Mouse (Mus musculus) NIH3T3 (cell line): ENCODE data around the gene 1700001O22Rik.
A peak's percentile ranks its signal among the peaks of the same experiment; 100 is the strongest.

Experiments
- DNase-seq: peaks from one replicate; pipeline ENCODE4 v3.0.0-alpha.2; 2012; ENCODE audit warnings: low read depth

Gene 1700001O22Rik

DNA sequence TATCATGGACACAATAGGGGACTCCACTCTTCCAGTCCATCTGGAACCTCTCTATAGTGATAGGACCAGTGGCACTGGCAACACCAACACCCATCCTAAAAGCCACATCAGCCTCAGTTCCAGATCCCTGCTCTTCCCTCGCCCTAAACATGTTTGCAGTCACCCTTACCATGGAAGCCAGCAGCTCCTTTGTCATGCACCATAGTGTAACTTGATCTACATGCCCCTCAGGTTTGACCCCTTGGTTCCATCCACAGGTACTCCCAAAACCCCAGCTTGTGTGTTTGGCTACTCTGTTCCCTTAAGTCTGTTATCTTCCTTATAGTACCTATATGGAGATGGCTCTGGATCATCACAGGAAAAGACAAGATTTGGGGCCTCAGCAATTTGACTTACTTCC is 12.9 kb upstream of the 1700001O22Rik start:
- no peak for DNase-seq

GRCm38 (mm10) chr2:30810573-30810972 is 7.1 kb upstream of the 1700001O22Rik start:
- no peak for DNase-seq

GRCm38 (mm10) chr2:30809503-30809902 is 6.0 kb upstream of the 1700001O22Rik start:
- no peak for DNase-seq

GRCm38 (mm10) chr2:30808296-30808655 is 4.8 kb upstream of the 1700001O22Rik start:
- peak; percentile 36 for DNase-seq

GRCm38 (mm10) chr2:30807648-30808295 is 4.3 kb upstream of the 1700001O22Rik start, which contains the start of gene Ntmt1:
Ntmt1 (plus strand) TSS chr2:30807826.
- DNase-seq, result peak; percentile 100

GRCm38 (mm10) chr2:30807147-30807647 is 3.7 kb upstream of the 1700001O22Rik start:
- no peak for DNase-seq

DNA sequence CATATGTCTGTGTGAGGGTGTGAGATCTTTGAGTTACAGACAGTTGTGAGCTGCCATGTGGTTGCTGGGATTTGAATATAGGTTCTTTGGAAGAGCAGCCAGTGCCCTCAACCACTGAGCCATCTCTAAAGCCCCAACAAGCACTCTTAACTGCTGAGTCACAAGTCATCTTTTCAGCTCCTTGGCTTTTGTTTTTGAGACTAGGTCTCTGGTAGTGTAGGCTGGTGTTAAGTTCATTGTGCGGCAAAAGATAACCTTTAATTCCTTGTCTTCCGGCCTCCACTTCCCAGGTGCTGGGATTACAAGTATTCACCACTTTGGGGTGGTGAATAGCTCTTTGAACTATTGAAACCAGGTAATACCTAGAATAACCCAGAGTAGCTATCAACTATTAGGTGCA is 2.5 kb upstream of the 1700001O22Rik start:
- DNase-seq, result no peak

GRCm38 (mm10) chr2:30801067-30801852 is 2.2 kb downstream of the 1700001O22Rik start:
- no peak for DNase-seq

- no peak for DNase-seq
Observed at GRCm38 (mm10) chr2:30800671-30801066, 2.8 kb downstream of the 1700001O22Rik start.

GRCm38 (mm10) chr2:30799456-30799855 is 4.0 kb downstream of the 1700001O22Rik start:
- no peak for DNase-seq

- DNase-seq, result peak; percentile 95
Observed at GRCm38 (mm10) chr2:30796382-30796781, 7.1 kb downstream of the 1700001O22Rik start.

DNA sequence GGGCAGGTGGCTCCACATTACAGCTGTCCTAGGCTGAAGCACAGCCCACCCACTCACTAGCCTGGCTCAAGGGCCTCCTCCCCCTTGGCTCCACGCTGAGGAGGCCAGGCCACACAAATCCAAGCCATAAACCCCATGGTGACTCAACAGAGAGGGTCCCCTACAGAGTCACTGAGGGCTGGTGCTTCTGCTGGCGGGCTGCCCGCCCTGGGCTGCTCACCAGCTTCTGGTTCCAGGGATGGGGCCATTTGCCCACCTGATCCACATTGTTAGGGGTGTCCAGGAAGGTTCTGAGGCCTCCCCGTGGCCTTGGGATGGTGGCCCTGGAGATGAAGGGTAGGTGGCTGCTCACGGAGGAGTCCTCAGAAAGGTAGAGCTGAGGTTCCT is 7.6 kb downstream of the 1700001O22Rik start:
- DNase-seq, result peak; percentile 34

GRCm38 (mm10) chr2:30795271-30795888 is 8.1 kb downstream of the 1700001O22Rik start:
- no peak for DNase-seq

DNA sequence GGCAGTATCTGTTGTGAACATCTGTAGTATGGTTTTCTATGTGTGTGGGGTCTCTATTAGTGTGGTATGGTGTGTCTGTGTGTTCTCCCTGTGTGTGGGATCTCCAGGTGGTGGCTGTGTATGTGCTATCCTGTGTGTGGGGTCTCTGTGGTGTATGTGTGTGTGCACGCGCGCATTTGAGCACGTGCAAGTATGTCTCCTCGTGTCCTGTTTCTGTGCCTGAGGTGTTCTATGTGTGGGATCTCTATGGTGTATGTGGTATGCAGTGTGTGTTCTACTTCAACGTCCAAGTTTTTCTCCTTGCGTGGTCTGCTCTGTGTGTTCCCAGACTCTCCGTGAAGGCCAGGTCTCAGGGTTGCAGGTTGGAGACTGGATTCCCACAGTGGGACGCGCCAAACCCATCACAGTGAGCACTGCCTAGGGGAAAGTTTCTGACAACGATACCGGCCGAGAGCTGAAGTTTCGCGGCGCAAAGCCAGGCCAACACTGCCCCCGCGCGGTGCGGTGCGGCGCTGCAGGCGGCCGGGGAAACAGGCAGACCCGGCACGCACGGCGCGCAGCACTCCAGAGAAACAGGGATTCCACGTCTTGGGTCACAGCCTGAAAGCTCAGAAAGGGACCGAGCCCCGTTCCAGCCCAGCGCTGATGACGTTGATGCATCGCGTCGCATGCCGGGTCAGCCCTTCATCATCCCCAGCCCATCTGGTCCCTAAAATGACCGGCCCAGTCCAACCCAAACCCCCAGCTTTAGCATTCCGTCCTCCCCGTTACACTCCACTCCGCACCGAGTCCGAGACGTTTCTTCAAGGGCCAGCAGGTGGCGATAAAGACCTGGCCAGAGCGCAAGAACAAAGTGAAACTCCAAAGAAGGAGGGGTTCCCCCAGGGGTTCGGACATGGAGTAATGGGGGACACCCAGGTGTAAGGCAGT is 9.0 kb downstream of the 1700001O22Rik start:
- DNase-seq, result peak; percentile 97

DNA sequence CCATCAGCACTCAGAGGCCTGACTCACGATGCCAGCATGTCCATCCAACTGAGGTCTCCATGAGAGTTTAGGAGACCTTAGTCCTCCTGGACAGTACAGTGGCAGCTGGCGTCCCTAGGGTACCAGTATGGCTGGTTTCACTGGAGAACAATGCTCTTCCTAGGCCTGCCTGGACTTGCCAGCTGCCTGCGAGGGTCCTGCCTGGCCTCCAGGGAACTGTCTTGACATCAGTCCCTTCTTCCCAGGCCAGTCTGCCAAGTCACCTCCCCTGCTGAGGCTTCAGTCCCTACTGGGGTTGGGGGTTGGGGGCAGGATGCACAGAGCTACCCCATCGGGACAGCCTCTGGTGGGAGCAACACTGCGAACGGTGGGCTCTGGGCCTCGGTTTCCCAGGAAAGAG is 11.4 kb downstream of the 1700001O22Rik start:
- no peak for DNase-seq

GRCm38 (mm10) chr2:30787466-30787865 is 16.0 kb downstream of the 1700001O22Rik start:
- no peak for DNase-seq

GRCm38 (mm10) chr2:30784078-30784994 is 19.1 kb downstream of the 1700001O22Rik start:
- no peak for DNase-seq

DNA sequence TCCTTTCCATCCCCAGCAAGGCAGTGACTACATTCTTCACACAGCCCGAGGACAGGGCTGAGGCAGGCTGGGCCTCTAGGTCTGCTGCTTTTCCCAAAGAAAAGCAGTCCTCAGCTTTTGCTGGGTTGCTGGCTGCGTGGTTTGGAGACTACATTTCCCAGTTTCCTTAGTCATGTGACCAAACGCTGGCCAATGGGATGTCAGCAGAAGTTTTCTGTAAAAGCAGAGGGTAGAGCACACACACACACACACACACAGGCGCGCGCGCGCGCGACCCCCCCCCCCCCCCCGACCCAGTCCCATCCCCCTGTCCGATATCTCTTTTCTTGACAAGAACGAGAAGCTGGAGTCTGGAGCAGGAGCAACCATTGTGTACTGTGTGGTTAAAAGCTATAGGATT is 20.1 kb downstream of the 1700001O22Rik start:
- peak; percentile 88 for DNase-seq

DNA sequence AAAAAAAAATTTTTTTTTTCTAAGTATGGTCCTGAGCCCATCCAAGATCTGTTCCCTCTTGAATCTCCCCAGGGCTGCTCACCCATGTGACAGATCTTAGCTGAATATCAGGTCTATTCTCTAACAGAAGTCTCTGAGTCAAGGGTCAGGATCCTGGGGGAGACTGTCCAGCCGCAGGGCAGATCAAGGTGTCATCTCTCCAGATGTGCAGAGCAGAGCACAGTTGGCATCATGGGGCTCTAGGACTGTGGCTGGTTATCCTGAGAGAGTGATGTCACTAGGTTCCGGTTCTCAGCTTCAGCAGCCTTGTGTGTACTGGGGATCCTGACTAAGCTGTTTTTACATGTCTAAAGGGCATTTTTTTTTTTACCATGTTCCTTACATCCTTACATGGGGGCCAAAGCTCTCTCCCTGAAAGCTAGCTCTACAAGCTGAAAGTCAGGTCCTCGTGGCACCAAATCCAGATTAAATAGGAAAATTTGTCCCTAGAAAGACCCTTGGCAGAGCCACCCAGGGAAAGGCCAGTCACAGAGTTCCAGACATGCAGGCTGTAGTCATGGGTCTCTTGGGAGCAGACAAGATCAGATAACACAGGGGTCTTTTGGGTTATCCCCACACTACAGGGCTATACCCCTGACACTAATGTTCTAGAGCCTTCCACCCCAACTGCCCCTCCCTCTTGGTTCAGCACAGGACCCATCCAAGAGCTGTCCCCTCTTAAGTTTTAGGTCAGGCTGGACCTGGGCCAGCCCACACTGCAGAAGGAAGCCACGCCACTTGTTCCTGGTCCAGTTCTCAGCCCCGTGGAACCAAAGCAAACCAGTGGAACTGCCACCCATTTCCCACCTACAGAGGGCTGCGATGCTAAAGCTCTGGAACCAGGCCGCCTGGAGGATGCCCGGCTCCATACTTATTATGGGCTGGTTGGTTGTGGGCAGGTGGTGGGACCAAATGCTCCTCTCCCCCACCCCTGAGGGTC is 20.9 kb downstream of the 1700001O22Rik start:
- no peak for DNase-seq
